Mouse (Mus musculus) c-Kit-positive CD71-positive TER-119-positive erythroid progenitor cells, embryonic 14.5 days (primary cell): ENCODE results near the gene Pabpn1l.

Experiments used
- DNase-seq: peaks from one replicate; pipeline ENCODE4 v3.0.0-alpha.2; 2013; ENCODE audit warnings: low spot score

Pabpn1l gene

GRCm38 (mm10) chr8:122622727-122623126 is at the start of gene Pabpn1l:
Gene Pabpn1l, minus strand, starts transcription at chr8:122622739.
- no peak for DNase-seq

- DNase-seq: no peak
These were observed 49.4 kb upstream of the Pabpn1l start for GRCm38 (mm10) chr8:122671894-122672293.

GRCm38 (mm10) chr8:122670718-122671117 is 48.2 kb upstream of the Pabpn1l start:
- no peak for DNase-seq

GRCm38 (mm10) chr8:122670001-122670400 is 47.5 kb upstream of the Pabpn1l start:
- no peak for DNase-seq

GRCm38 (mm10) chr8:122669370-122669769 is 46.8 kb upstream of the Pabpn1l start:
- DNase-seq: no peak

GRCm38 (mm10) chr8:122667854-122668253 is 45.3 kb upstream of the Pabpn1l start:
- DNase-seq: no peak

GRCm38 (mm10) chr8:122666827-122667226 is 44.3 kb upstream of the Pabpn1l start:
- no peak for DNase-seq

- DNase-seq: peak; percentile 76
These were observed 43.8 kb upstream of the Pabpn1l start for GRCm38 (mm10) chr8:122666338-122666764.

GRCm38 (mm10) chr8:122665667-122666316 is 43.3 kb upstream of the Pabpn1l start:
- DNase-seq: no peak

- DNase-seq: no peak
These were observed 42.7 kb upstream of the Pabpn1l start for GRCm38 (mm10) chr8:122665221-122665620.

GRCm38 (mm10) chr8:122663670-122664069 is 41.1 kb upstream of the Pabpn1l start:
- DNase-seq: no peak

GRCm38 (mm10) chr8:122663106-122663505 is 40.6 kb upstream of the Pabpn1l start:
- DNase-seq: no peak

GRCm38 (mm10) chr8:122661894-122662293 is 39.4 kb upstream of the Pabpn1l start:
- DNase-seq: no peak

- no peak for DNase-seq
These were observed 38.6 kb upstream of the Pabpn1l start for GRCm38 (mm10) chr8:122661138-122661537.

- no peak for DNase-seq
These were observed 37.5 kb upstream of the Pabpn1l start for GRCm38 (mm10) chr8:122660022-122660421.

- no peak for DNase-seq
These were observed 36.2 kb upstream of the Pabpn1l start for GRCm38 (mm10) chr8:122658807-122659160.

- no peak for DNase-seq
These were observed 35.7 kb upstream of the Pabpn1l start for GRCm38 (mm10) chr8:122658149-122658806.

- DNase-seq: no peak
These were observed 33.8 kb upstream of the Pabpn1l start for GRCm38 (mm10) chr8:122656056-122656999.

- DNase-seq: no peak
These were observed 32.2 kb upstream of the Pabpn1l start for GRCm38 (mm10) chr8:122654768-122655167.

- no peak for DNase-seq
These were observed 30.1 kb upstream of the Pabpn1l start for GRCm38 (mm10) chr8:122652643-122653042.

GRCm38 (mm10) chr8:122651326-122651921 is 28.9 kb upstream of the Pabpn1l start:
- DNase-seq: no peak
